7 mouse cellular contexts compared by ENCODE assay signal in the genomic region with DNA sequence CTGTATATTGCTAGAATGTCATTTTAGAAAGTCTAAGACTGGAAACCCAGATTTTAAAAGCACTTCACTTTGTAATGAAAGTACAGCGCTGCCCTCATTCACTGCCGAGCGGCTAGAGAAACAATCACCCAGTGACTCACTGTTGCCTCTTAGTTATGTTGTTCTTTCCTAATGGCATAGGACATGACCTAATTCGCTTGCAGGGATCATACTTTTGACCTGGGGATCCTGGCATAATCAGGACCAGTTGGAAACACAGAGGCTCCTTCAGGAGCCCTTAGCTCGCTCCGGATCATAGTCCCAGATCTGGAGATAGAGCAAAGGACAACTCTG. TPM values are rescaled to one million over a fixed set of nuclear protein-coding genes. Genes with fewer than 3 reads are reported as not detected.
DNase-seq lines count a peak whose midpoint lies in the region; ATAC-seq lines count a peak whose summit lies in the region.

No protein-coding gene starts in this region.

- H3K9ac ChIP-seq in embryonic facial prominence, embryonic 14.5 days (ENCODE audit: low read depth, low read length): peak overlapping the region; percentile 75
- H3K9ac ChIP-seq in hindbrain, embryonic 11.5 days (ENCODE audit: low read depth, low read length): peak overlapping the region; percentile 89
- H3K9ac ChIP-seq in midbrain, embryonic 11.5 days (ENCODE audit: low read length): peak overlapping the region; percentile 90

- intact Hi-C loops in left cerebral cortex, postnatal 14 days (cut with DNase I): loop anchor here (5.0 kb wide), 1 partner anchor 396 kb away; no protein-coding TSS in a partner anchor

- under 1% methylated on average over 6 of the region's 6 CpGs for WGBS in embryonic facial prominence, embryonic 14.5 days
- 0% methylated on average over 6 of the region's 6 CpGs for WGBS in hindbrain, embryonic 11.5 days
- WGBS in midbrain, embryonic 11.5 days: 0% methylated on average over 6 of the region's 6 CpGs

- H3K4me2 ChIP-seq in embryonic facial prominence, embryonic 14.5 days (ENCODE audit: low read depth, low read length): peak overlapping the region; percentile 96
- peak overlapping the region; percentile 67 for H3K4me2 ChIP-seq in hindbrain, embryonic 11.5 days (replicated peaks; ENCODE audit: low read depth, low read length)
- peak overlapping the region; percentile 54 for H3K4me2 ChIP-seq in midbrain, embryonic 11.5 days

- no peaks in the 10 kb centered on the region for H3K36me3 ChIP-seq in embryonic facial prominence, embryonic 14.5 days (ENCODE audit: control insufficient read depth, insufficient read depth, low read length)
- no peaks in the 10 kb centered on the region for H3K36me3 ChIP-seq in hindbrain, embryonic 11.5 days (ENCODE audit: control insufficient read depth, insufficient read depth, low read length)
- H3K36me3 ChIP-seq in midbrain, embryonic 11.5 days (ENCODE audit: control insufficient read depth, insufficient read depth, low read length): no peaks in the 10 kb centered on the region

- ATAC-seq in embryonic facial prominence, embryonic 14.5 days (ENCODE audit: low read depth): peak; percentile 41
- no peak for ATAC-seq in hindbrain, embryonic 11.5 days (ENCODE audit: low FRiP score)
- ATAC-seq in midbrain, embryonic 11.5 days (ENCODE audit: low FRiP score): no peak; the same call in 1 of the 2 replicates

- DNase-seq in left cerebral cortex, postnatal 14 days (ENCODE audit: low spot score in 2 of 2): peak; percentile 5 to 7
- DNase-seq in left cerebral cortex, adult 9 months (ENCODE audit: low spot score in 2 of 2): no peak
- DNase-seq in embryonic facial prominence, embryonic 14.5 days (ENCODE audit: low spot score): peak; percentile 52
- no peak for DNase-seq in hindbrain, embryonic 11.5 days (ENCODE audit: low spot score)
- DNase-seq in midbrain, embryonic 11.5 days (ENCODE audit: low spot score, missing footprints): no peak
- DNase-seq in right cerebral cortex, postnatal 4 days: no peak
- DNase-seq in gastrocnemius, postnatal 25 days: no peak

- H3K27ac ChIP-seq in embryonic facial prominence, embryonic 14.5 days (replicated peaks; ENCODE audit: low read depth, low read length): peak overlapping the region; percentile 74
- peak overlapping the region; percentile 98 for H3K27ac ChIP-seq in hindbrain, embryonic 11.5 days (ENCODE audit: low read depth, low read length)
- H3K27ac ChIP-seq in midbrain, embryonic 11.5 days (ENCODE audit: low read depth, low read length): peak overlapping the region; percentile 95

- no peaks in the 10 kb centered on the region for H3K9me3 ChIP-seq in embryonic facial prominence, embryonic 14.5 days (ENCODE audit: control insufficient read depth, low read length)
- no peaks in the 10 kb centered on the region for H3K9me3 ChIP-seq in hindbrain, embryonic 11.5 days (ENCODE audit: control insufficient read depth, low read length)
- H3K9me3 ChIP-seq in midbrain, embryonic 11.5 days (ENCODE audit: control insufficient read depth, low read length): no peaks in the 10 kb centered on the region

- peak overlapping the region; percentile 67 for H3K4me3 ChIP-seq in embryonic facial prominence, embryonic 14.5 days (ENCODE audit: low read depth, low read length)
- peak overlapping the region; percentile 68 for H3K4me3 ChIP-seq in hindbrain, embryonic 11.5 days (ENCODE audit: low read depth, low read length)
- peak overlapping the region; percentile 69 for H3K4me3 ChIP-seq in midbrain, embryonic 11.5 days (ENCODE audit: low read depth, low read length)

- H3K27me3 ChIP-seq in embryonic facial prominence, embryonic 14.5 days (replicated peaks; ENCODE audit: control insufficient read depth, insufficient read depth, low read length): no peaks in the 10 kb centered on the region
- H3K27me3 ChIP-seq in hindbrain, embryonic 11.5 days (ENCODE audit: control insufficient read depth, insufficient read depth, low read length): no peaks in the 10 kb centered on the region
- H3K27me3 ChIP-seq in midbrain, embryonic 11.5 days (ENCODE audit: control insufficient read depth, insufficient read depth, low read length): no peaks in the 10 kb centered on the region

- no peaks in the 10 kb centered on the region for H3K4me1 ChIP-seq in embryonic facial prominence, embryonic 14.5 days (ENCODE audit: control insufficient read depth, insufficient read depth, low read length)
- H3K4me1 ChIP-seq in hindbrain, embryonic 11.5 days (replicated peaks; ENCODE audit: control insufficient read depth, insufficient read depth, low read length): no peaks in the 10 kb centered on the region
- peaks cover 16% of the 10 kb centered on the region; the same call in 1 of the 2 replicates for H3K4me1 ChIP-seq in midbrain, embryonic 11.5 days (ENCODE audit: control insufficient read depth, insufficient read depth, low read length)

RNA-seq across cellular contexts. Expression of gene Thsd7a, which starts 0.8 kb away (rescaled TPM):
- 10 to 100 TPM; 48.0 to 58.4 TPM for total RNA-seq in left cerebral cortex, postnatal 14 days (2021)
- 4.7 and 4.9 TPM in 2 replicates for polyA plus RNA-seq in embryonic facial prominence, embryonic 14.5 days (2014; fragmentation: Nextera tagmentation; extraction: Ambion mirVana)
- polyA plus RNA-seq in hindbrain, embryonic 11.5 days (2014; fragmentation: Nextera tagmentation; extraction: Ambion mirVana): 35.9 and 43.2 TPM in 2 replicates
- polyA plus RNA-seq in midbrain, embryonic 11.5 days (2014; fragmentation: Nextera tagmentation; extraction: Ambion mirVana): 19.8 and 22.5 TPM in 2 replicates
- 1 to 10 TPM; 1.8 to 2.3 TPM for total RNA-seq in gastrocnemius, postnatal 25 days (2021)

Comparison
In these comparisons a context has a peak if more than half of its experiments do, and no peak if none do; other contexts are left out.
1. DNase-seq: peak in left cerebral cortex, postnatal 14 days (2 of 2) and embryonic facial prominence, embryonic 14.5 days (single experiment); none in left cerebral cortex, adult 9 months (0 of 2), hindbrain, embryonic 11.5 days (single experiment), midbrain, embryonic 11.5 days (single experiment), right cerebral cortex, postnatal 4 days (single experiment) and gastrocnemius, postnatal 25 days (single experiment).
2. Peak in every context shown above with its lines, with median percentiles within 50 percentile points of each other: H3K27ac ChIP-seq, H3K4me2 ChIP-seq, H3K4me3 ChIP-seq and H3K9ac ChIP-seq.